Mouse (Mus musculus): ENCODE measurements around the gene Etfbkmt.
"Not testable (repeated sequence)": the region's sequence is repeated elsewhere in the genome, so short reads cannot be mapped to it uniquely, and the experiment has no call there.

The Etfbkmt gene

DNA sequence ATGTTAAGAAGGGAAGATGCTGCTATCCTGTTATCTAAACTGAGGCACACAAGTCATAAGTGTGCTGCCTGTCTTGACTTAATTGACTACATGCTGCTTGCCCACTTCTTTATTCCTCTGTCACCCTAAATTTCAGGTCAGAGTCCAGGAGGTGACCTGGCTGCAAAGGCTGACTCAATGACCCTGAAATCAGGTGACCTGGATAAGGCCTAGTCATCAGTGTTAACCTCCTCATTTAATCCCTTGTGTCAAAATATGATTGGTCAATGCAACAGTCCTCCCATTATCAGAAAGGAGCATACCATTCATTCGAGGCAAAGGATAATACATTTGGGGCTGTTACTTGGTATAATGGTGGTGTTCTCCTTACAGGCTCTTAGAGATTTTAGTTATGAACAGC, at the start of gene Etfbkmt:
TSS of gene Etfbkmt (plus strand) at position 379 of the 400 bp plus-strand sequence.
- no peak for DNase-seq (ENCODE audit: extremely low read depth, insufficient read length, low spot score)

DNA sequence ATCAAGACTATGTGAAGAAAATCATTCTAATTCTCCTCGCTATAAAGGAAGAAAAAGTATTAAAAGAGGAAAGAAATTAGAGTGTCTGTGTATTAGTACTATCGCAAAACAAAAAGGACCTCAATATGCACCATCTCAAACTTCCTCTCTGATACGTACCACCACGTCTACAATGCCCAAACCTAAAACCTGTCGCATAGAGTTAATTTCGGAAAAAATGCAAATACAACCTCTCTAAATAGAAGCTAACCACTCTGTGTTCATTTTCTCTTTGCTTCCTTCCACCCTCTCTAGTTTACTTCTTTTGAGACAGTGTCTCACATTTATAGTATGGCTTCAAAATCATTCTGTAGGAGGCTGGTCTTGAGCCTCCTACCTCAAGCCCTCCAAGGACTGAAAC, 47.2 kb upstream of the Etfbkmt start:
- DNase-seq (ENCODE audit: extremely low read depth, insufficient read length, low spot score): no peak

GRCm38 (mm10) chr6:149093465-149093864, 46.2 kb upstream of the Etfbkmt start:
- DNase-seq (ENCODE audit: extremely low read depth, insufficient read length, low spot score): no peak

GRCm38 (mm10) chr6:149094555-149094954, 45.1 kb upstream of the Etfbkmt start:
- DNase-seq (ENCODE audit: extremely low read depth, insufficient read length, low spot score): no peak

DNA sequence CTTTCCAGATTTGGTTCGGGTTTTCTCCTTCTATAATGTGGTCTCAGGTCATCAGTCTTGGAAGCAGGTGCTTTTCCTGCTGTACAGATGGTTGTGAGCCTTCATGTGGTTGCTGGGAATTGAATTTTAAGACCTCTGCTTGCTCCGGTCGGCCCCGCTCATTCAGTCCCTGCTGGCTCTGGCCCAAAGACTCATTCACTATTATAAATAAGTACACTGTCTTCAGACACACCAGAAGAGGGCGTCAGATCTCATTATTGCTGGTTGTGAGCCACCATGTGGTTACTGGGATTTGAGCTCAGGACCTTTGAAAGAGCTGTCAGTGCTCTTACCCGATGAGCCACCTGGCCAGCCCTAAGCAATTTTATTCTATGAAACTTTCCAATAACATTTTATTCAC, 44.3 kb upstream of the Etfbkmt start:
- no peak for DNase-seq (ENCODE audit: extremely low read depth, insufficient read length, low spot score)

- no peak for DNase-seq (ENCODE audit: extremely low read depth, insufficient read length, low spot score)
Measured at GRCm38 (mm10) chr6:149096233-149096632, 43.4 kb upstream of the Etfbkmt start.

- no peak for DNase-seq (ENCODE audit: extremely low read depth, insufficient read length, low spot score)
Measured at GRCm38 (mm10) chr6:149097276-149097675, 42.4 kb upstream of the Etfbkmt start.

DNA sequence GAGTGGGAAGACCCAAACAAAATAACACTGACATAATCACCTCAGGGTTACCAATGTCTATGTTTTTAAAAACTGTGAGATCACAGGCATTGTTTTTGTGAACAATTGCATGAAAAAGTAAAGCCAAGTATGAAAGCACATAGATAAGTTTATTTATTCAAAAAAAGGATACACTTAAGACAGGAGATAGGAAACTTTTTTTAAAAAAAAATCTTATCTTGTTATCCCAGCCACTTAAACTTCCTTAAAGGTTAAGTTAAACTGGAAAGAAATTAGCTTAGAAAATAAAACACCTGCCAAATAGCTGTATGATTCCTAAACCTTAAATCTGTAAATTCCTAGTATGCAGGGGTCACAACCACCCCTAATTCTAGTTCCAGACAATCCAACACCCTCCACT, 40.7 kb upstream of the Etfbkmt start:
- no peak for DNase-seq (ENCODE audit: extremely low read depth, insufficient read length, low spot score)

DNA sequence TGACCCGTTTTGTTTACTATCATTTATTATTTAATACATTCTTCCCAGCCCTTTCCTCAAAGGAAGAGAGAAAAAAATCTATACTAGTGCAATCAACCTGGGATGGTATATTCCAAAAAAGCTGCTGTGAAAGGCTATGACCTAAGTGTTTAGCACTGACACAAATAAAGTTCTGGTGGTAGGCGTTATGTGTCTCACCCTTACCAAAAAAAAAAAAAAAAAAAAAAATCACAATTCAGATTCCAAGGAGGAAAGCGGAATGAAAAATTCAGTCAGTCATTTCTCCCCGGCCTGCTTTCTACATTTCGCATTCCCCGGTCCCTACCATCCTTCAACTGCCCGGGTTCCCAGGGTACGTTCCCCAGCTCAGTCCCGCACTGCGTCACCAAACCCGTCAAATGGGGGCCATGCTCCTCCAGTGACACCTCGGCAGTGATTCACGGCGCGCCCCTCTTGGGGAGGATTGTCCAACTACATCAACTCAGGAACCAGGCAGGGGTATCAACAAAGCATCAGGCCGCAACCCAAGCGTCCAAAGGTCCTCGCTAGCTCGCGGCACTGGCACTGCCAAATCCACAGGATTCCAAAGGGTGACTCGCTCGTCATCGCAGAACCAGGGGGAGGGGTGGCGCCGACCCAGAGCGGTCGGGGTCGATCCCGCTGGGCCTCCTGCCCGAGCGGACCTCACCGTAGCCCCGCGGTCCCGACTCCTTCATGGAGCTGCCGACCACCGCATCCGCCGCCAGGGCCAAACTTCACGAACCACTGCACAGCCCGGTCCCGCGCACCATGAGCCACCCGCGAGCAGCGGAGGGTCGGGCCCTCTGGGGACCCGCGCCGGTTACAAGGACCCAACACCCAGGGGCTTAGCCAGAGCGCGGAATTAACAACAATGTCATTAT, 39.2 kb upstream of the Etfbkmt start:
- DNase-seq (ENCODE audit: extremely low read depth, insufficient read length, low spot score): peak; percentile 85

GRCm38 (mm10) chr6:149101076-149101942, 38.3 kb upstream of the Etfbkmt start, which contains the start of gene Dennd5b:
Dennd5b (minus strand) TSS chr6:149101680.
- peak; percentile 89 for DNase-seq (ENCODE audit: extremely low read depth, insufficient read length, low spot score)

GRCm38 (mm10) chr6:149101943-149102243, 37.8 kb upstream of the Etfbkmt start:
- DNase-seq (ENCODE audit: extremely low read depth, insufficient read length, low spot score): no peak

DNA sequence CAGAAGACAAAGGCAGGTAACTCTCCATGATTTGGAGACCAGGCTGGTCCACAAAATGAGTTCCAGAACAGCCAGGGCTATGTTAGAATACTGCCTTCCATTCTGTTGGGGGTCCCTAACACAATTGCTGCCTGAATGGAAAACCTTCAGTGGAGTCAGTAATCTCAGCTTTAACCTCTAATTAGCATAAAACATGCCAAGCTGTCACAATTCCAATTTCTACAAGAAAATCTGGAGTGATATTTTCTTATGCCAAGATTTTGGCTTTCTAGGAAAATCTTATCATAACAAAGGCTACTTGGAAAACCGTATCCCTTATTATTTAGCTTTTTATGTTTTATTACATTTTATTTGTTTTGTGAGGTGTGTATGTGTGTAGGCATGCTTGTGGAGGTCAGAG, 36.2 kb upstream of the Etfbkmt start:
- DNase-seq (ENCODE audit: extremely low read depth, insufficient read length, low spot score): no peak

DNA sequence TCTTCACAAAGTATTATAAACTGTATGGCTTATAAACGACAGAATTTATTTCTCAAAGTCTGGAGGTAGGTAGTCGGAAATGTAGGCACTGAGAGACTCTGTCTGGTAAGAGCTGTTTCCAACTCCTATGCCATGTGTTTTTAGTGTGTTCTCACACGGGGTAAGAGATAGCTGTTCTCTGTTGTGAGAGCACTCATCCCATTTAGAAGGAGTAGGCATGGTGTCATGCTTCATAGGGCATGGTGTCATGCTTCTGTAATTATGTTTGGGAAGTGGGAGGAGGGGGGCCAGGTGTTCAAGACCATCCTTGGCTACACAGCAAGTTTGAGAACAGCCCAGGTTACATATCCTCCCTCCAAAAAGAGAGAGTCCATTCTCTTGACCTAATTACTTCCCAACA, 32.0 kb upstream of the Etfbkmt start:
- no peak for DNase-seq (ENCODE audit: extremely low read depth, insufficient read length, low spot score)

- no peak for DNase-seq (ENCODE audit: extremely low read depth, insufficient read length, low spot score)
Measured at GRCm38 (mm10) chr6:149108909-149109308, 30.7 kb upstream of the Etfbkmt start.

DNA sequence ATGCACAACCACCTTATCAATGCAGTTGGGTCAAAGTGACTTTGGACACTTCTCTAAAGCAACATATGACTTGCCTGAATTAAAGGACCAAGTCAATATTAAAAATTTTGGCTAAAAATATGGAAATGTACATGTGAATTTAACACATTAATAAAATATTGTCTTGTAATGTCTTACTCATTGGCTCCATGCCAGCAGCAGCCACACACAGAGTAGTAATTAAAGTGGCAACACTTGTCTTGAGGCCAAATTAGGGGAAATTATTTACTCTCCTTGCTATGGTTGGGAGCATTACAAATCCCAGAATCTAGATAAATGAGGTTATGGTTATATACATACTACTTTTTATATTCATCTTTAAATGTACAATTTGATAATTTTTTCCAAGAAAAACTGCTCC, 22.7 kb upstream of the Etfbkmt start:
- no peak for DNase-seq (ENCODE audit: extremely low read depth, insufficient read length, low spot score)

- no peak for DNase-seq (ENCODE audit: extremely low read depth, insufficient read length, low spot score)
Measured at GRCm38 (mm10) chr6:149118935-149119334, 20.7 kb upstream of the Etfbkmt start.

DNA sequence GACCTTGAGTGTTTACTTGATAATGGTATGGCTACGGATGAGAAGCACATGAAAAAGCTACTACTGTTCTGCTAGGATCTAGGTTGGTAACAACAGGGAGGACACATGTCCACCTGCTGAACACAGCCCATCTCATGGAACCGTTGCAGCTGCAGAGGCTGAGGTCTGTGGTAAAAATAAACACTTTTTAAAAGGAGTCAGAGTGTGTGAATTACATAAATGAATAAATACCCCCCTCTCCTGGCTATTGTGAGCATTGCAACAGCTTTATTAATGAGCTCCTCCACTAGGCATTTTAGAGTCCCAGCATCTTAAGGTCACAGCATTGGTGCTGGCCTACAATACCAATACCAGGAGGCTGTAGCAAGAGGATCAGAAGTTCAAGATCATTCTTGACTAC, 19.8 kb upstream of the Etfbkmt start:
- DNase-seq (ENCODE audit: extremely low read depth, insufficient read length, low spot score): no peak

- no peak for DNase-seq (ENCODE audit: extremely low read depth, insufficient read length, low spot score)
Measured at GRCm38 (mm10) chr6:149123042-149123441, 16.6 kb upstream of the Etfbkmt start.

- peak; percentile 55 for DNase-seq (ENCODE audit: extremely low read depth, insufficient read length, low spot score)
Measured at GRCm38 (mm10) chr6:149126675-149127074, 13.0 kb upstream of the Etfbkmt start.

DNA sequence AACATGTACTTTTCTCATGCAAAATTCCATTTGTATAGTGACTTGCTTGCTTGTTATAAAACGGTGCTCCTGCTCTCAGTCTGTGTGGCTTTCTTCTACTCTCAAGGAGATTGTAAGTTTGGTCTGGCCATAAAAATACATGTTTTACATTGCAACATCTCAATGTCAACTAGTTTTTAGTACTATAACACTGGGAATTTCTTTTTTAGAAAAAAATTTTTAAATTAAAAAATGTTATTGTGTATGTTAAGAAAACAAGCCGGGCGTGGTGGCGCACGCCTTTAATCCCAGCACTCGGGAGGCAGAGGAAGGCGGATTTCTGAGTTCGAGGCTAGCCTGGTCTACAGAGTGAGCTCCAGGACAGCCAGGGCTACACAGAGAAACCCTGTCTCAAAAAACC, 9.8 kb upstream of the Etfbkmt start, which contains the start of gene Gm10203:
TSS of gene Gm10203 (plus strand) at position 301 of the 400 bp plus-strand sequence.
- DNase-seq (ENCODE audit: extremely low read depth, insufficient read length, low spot score): not testable (repeated sequence)

DNA sequence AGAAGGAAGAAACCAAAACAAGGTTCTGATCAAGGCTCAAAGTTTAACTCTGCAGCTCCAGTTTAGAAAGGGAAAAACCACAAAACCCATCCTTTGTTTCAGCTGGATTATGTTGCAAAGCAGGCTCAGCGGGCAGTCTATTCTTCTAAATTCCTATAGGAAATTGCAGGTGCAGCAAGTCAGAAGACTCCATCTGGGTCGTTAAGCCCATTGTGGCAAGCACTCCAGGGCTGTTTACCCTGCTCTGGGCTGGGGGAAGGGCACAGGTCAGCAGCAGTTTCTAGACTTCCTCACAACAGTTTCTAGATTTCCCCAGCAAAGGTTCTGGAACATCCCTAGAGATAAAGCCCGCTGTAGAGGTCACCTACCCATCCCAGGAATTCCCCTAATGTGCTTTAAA, 8.5 kb upstream of the Etfbkmt start:
- no peak for DNase-seq (ENCODE audit: extremely low read depth, insufficient read length, low spot score)

All from 3134 (cell line).